Mouse (Mus musculus): ENCODE measurements around the gene P2ry12. TPM values are rescaled to one million over a fixed set of nuclear protein-coding genes. Genes with fewer than 3 reads are reported as not detected.

The P2ry12 gene
- 6.5 TPM for polyA plus RNA-seq (2014; fragmentation: Illumina TruSeq; extraction: RNeasy Lipid Tissue Mini Kit (QIAGEN cat#74804))

GRCm38 (mm10) chr3:59262704-59263103 lies at the start of gene P2ry12:
Gene P2ry12 (minus strand): TSS chr3:59262871.

GRCm38 (mm10) chr3:59210727-59211126 lies 51.9 kb downstream of the P2ry12 start, which contains the start of gene P2ry13:
Gene P2ry13 (minus strand): TSS chr3:59210882.

DNA sequence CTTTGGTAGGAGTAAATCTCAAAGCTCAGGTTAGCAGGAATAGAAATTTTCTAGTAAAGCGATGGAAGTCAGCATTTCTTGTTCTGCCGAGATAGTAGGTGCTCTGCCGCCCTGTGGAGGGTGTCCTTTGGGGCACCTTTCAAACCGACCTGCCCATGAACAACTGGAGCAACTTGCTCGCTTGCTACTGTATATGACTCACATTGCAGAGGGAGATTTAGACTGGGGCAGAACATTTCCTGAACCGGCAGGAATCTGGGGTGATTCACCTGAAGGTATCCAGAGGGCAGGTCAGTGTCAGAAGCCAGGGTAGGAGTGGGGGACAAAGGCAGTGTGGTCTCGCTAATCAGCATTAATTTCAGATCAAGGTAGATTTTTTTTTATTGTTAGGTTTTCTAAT lies 67.7 kb downstream of the P2ry12 start, which contains the start of gene Gpr87:
Gene Gpr87 (minus strand): TSS at position 167 of the 400 bp plus-strand sequence.

Other genes starting within 250 kb of the P2ry12 start
- 1.00 TPM for gene Gpr171, start 161.1 kb downstream of the P2ry12 start, polyA plus RNA-seq (2014; fragmentation: Illumina TruSeq; extraction: RNeasy Lipid Tissue Mini Kit (QIAGEN cat#74804))
- gene P2ry14, start 109.3 kb downstream of the P2ry12 start, polyA plus RNA-seq (2014; fragmentation: Illumina TruSeq; extraction: RNeasy Lipid Tissue Mini Kit (QIAGEN cat#74804)) = 24.0 TPM
- gene Gpr87, start 67.8 kb downstream of the P2ry12 start, polyA plus RNA-seq (2014; fragmentation: Illumina TruSeq; extraction: RNeasy Lipid Tissue Mini Kit (QIAGEN cat#74804)) = not detected
- gene P2ry13, start 52.0 kb downstream of the P2ry12 start, polyA plus RNA-seq (2014; fragmentation: Illumina TruSeq; extraction: RNeasy Lipid Tissue Mini Kit (QIAGEN cat#74804)) = 2.0 TPM
- gene Igsf10, start 81.5 kb upstream of the P2ry12 start, polyA plus RNA-seq (2014; fragmentation: Illumina TruSeq; extraction: RNeasy Lipid Tissue Mini Kit (QIAGEN cat#74804)) = 25.8 TPM